Mouse (Mus musculus): ENCODE results near the gene Actn2.

DNA sequence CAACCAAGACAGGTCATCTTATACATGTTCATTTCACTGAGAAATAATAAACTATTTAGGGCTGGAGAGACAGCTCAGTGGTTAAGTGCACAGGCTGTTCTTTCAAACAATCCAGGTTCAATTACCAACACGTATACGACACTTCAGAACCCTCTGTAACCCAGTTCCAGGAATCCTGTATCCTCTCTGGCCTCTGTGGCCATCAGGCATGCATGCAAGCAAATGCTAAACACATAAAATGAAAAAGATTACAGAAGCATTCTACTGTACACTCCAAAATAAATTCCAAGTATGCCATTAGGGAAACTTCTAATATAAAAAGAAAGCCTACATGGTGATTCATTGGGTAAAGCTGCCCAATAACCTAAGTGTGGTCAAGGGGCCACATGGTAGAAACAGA is 94.6 kb downstream of the Actn2 start:
- TF ChIP-seq POLR2A (IDR thresholded peaks at IDR 0.05; ENCODE audit: low read depth, low read length) (no peak), CTCF (IDR thresholded peaks at IDR 0.05; ENCODE audit: extremely low read depth, insufficient read depth, insufficient read length, insufficient replicate concordance) (no peak)

Measured in spleen, adult 2 months (tissue).